Mouse (Mus musculus): Measurements from ENCODE around the gene Gm2431. TPM values are rescaled to one million over a fixed set of nuclear protein-coding genes. Genes with fewer than 3 reads are reported as not detected.

Gene Gm2431
- polyA plus RNA-seq, 1 experiment from 2014 or later = not detected

Other genes starting within 250 kb of the Gm2431 start
- 62.9 and 64.6 TPM in 2 replicates for gene Mob2, start 197.3 kb downstream of the Gm2431 start, polyA plus RNA-seq (2016; fragmentation: Nextera tagmentation; extraction: Ambion mirVana)
- gene Dusp8, start 162.5 kb downstream of the Gm2431 start, polyA plus RNA-seq (2016; fragmentation: Nextera tagmentation; extraction: Ambion mirVana) = 7.4 and 7.5 TPM in 2 replicates
- not detected in 2 replicates for gene Gm45618, start 137.6 kb downstream of the Gm2431 start, polyA plus RNA-seq (2016; fragmentation: Nextera tagmentation; extraction: Ambion mirVana)
- not detected in 2 replicates for gene Gm39115, start 122.3 kb downstream of the Gm2431 start, polyA plus RNA-seq (2016; fragmentation: Nextera tagmentation; extraction: Ambion mirVana)
- gene Gm45337, start 113.7 kb downstream of the Gm2431 start, polyA plus RNA-seq (2016; fragmentation: Nextera tagmentation; extraction: Ambion mirVana) = not detected in 2 replicates
- gene Gm29735, start 101.2 kb downstream of the Gm2431 start, polyA plus RNA-seq (2016; fragmentation: Nextera tagmentation; extraction: Ambion mirVana) = not detected in 2 replicates
- gene Gm4553, start 92.6 kb downstream of the Gm2431 start, polyA plus RNA-seq (2016; fragmentation: Nextera tagmentation; extraction: Ambion mirVana) = not detected in 2 replicates
- not detected in 2 replicates for gene Krtap5-2, start 82.3 kb downstream of the Gm2431 start, polyA plus RNA-seq (2016; fragmentation: Nextera tagmentation; extraction: Ambion mirVana)
- not detected in 2 replicates for gene Gm10153, start 68.0 kb downstream of the Gm2431 start, polyA plus RNA-seq (2016; fragmentation: Nextera tagmentation; extraction: Ambion mirVana)
- gene Krtap5-3, start 57.0 kb downstream of the Gm2431 start, polyA plus RNA-seq (2016; fragmentation: Nextera tagmentation; extraction: Ambion mirVana) = not detected in 2 replicates
- gene Gm7579, start 46.5 kb downstream of the Gm2431 start, polyA plus RNA-seq (2016; fragmentation: Nextera tagmentation; extraction: Ambion mirVana) = not detected in 2 replicates
- not detected in 2 replicates for gene Krtap5-5, start 28.4 kb downstream of the Gm2431 start, polyA plus RNA-seq (2016; fragmentation: Nextera tagmentation; extraction: Ambion mirVana)
- not detected in 2 replicates for gene Gm40460, start 17.3 kb downstream of the Gm2431 start, polyA plus RNA-seq (2016; fragmentation: Nextera tagmentation; extraction: Ambion mirVana)
- gene Gm4559, start 16.0 kb upstream of the Gm2431 start, polyA plus RNA-seq (2016; fragmentation: Nextera tagmentation; extraction: Ambion mirVana) = not detected in 2 replicates
- gene Krtap5-1, start 38.8 kb upstream of the Gm2431 start, polyA plus RNA-seq (2016; fragmentation: Nextera tagmentation; extraction: Ambion mirVana) = not detected in 2 replicates
- gene Krtap5-4, start 45.2 kb upstream of the Gm2431 start, polyA plus RNA-seq (2016; fragmentation: Nextera tagmentation; extraction: Ambion mirVana) = not detected in 2 replicates
- gene Ifitm10, start 115.4 kb upstream of the Gm2431 start, polyA plus RNA-seq (2016; fragmentation: Nextera tagmentation; extraction: Ambion mirVana) = 1.5 and 2.5 TPM in 2 replicates
- 1.4 TPM in 1 of 2 replicates, not detected in the other for gene Gm49369, start 124.3 kb upstream of the Gm2431 start, polyA plus RNA-seq (2016; fragmentation: Nextera tagmentation; extraction: Ambion mirVana)
- gene Ctsd, start 129.7 kb upstream of the Gm2431 start, polyA plus RNA-seq (2016; fragmentation: Nextera tagmentation; extraction: Ambion mirVana) = 289 and 295 TPM in 2 replicates
- not detected in 2 replicates for gene Syt8, start 176.5 kb upstream of the Gm2431 start, polyA plus RNA-seq (2016; fragmentation: Nextera tagmentation; extraction: Ambion mirVana)
- 1.8 and 2.4 TPM in 2 replicates for gene Tnni2, start 183.5 kb upstream of the Gm2431 start, polyA plus RNA-seq (2016; fragmentation: Nextera tagmentation; extraction: Ambion mirVana)
- gene Lsp1, start 202.5 kb upstream of the Gm2431 start, polyA plus RNA-seq (2016; fragmentation: Nextera tagmentation; extraction: Ambion mirVana) = 16.7 and 17.0 TPM in 2 replicates
- gene Tnnt3, start 240.5 kb upstream of the Gm2431 start, polyA plus RNA-seq (2016; fragmentation: Nextera tagmentation; extraction: Ambion mirVana) = 0.51 TPM in 1 of 2 replicates, not detected in the other